Mouse (Mus musculus) midbrain, postnatal 0 days (tissue): ENCODE data around the gene Sgms2. TPM values are rescaled to one million over a fixed set of nuclear protein-coding genes. Genes with fewer than 3 reads are reported as not detected.

Experiments used
- ATAC-seq: fragments of 200-750 bp; cut with Nextera tagmentation; 2 replicates; pipeline ENCODE4 v1.8.0; 2017; ENCODE audit warnings: moderate number of reproducible peaks, mild to moderate bottlenecking, moderate TSS enrichment, moderate library complexity; ENCODE audit not compliant: low FRiP score
- DNase-seq: peaks from one replicate; pipeline ENCODE4 v3.0.0-alpha.2; 2015; ENCODE audit warnings: low spot score
- H3K27ac ChIP-seq: fragments of 300-500 bp; sonication (generic); 2 replicates; pipeline ENCODE4 v1.5.1; 2014; ENCODE audit warnings: low read depth, mild to moderate bottlenecking, low read length, mixed read lengths
- H3K27me3 ChIP-seq: fragments of 300-500 bp; sonication (generic); 2 replicates; pipeline ENCODE4 v1.6.1; 2014; ENCODE audit warnings: low read length, control low read depth, mixed read lengths; ENCODE audit not compliant: insufficient read depth
- H3K36me3 ChIP-seq: fragments of 300-500 bp; sonication (generic); 2 replicates; pipeline ENCODE4 v1.6.1; 2014; ENCODE audit warnings: low read length, control low read depth, mixed read lengths; ENCODE audit not compliant: insufficient read depth
- H3K4me1 ChIP-seq: fragments of 300-500 bp; sonication (generic); 2 replicates; pipeline ENCODE4 v1.6.1; 2014; ENCODE audit warnings: mild to moderate bottlenecking, control low read depth, antibody characterized with exemption, low read length, mixed read lengths; ENCODE audit not compliant: insufficient read depth
- H3K4me2 ChIP-seq: fragments of 300-500 bp; sonication (generic); 2 replicates; pipeline ENCODE4 v1.6.1; 2014; ENCODE audit warnings: low read depth, mild to moderate bottlenecking, low read length, mixed read lengths; ENCODE audit not compliant: poor library complexity, severe bottlenecking
- H3K4me3 ChIP-seq: fragments of 300-500 bp; sonication (generic); 2 replicates; pipeline ENCODE4 v1.5.1; 2014; ENCODE audit warnings: low read depth, mild to moderate bottlenecking, low read length, moderate library complexity
- H3K9ac ChIP-seq: fragments of 300-500 bp; sonication (generic); replicated peaks from 2 replicates; pipeline ENCODE4 v1.6.1; 2014; ENCODE audit warnings: mild to moderate bottlenecking, low read length, moderate library complexity, mixed read lengths; ENCODE audit not compliant: poor library complexity, severe bottlenecking
- H3K9me3 ChIP-seq: fragments of 300-500 bp; sonication (generic); 2 replicates; pipeline ENCODE4 v1.6.1; 2016; ENCODE audit warnings: low read length, control low read depth
- CTCF ChIP-seq: IDR thresholded peaks from 2 replicates; pipeline ENCODE4 v1.5.1; 2016; ENCODE audit warnings: antibody characterized with exemption, mild to moderate bottlenecking
- WGBS: fragments of 180-500 bp; shearing (Covaris S2); extraction: QIAGEN DNeasy Blood & Tissue Kit; methylation state at CpG from one replicate; pipeline ENCODE4 v1.1.7; 2014; 5-methylcytosine and 5-hydroxymethylcytosine counted together
- polyA plus RNA-seq: library from polyadenylated mRNA; unstranded; fragments of >200 nt; fragmentation: Nextera tagmentation; extraction: Ambion mirVana; gene quantifications from 2 replicates; pipeline ENCODE4 v1.2.1, GENCODE M21; 2015
- total RNA-seq: library from RNA; depleted of rRNA; stranded (reverse); fragments of >200 nt; gene quantifications from 2 replicates; pipeline ENCODE4 v1.2.3, GENCODE M21; 2014

The Sgms2 gene
- total and polyA plus RNA-seq, 2 experiments from 2014 or later = 1.9 to 10.6 TPM

- WGBS = 84% methylated on average over 9 of the region's 9 CpGs
- H3K36me3 ChIP-seq = peaks cover 17% of the 10 kb centered on the region
- H3K27ac ChIP-seq = no peak overlapping the region
- H3K9me3 ChIP-seq = no peaks in the 10 kb centered on the region
- H3K4me2 ChIP-seq = no peak overlapping the region
- DNase-seq (no peak), ATAC-seq (no peak)
- no peaks in the 10 kb centered on the region for H3K27me3 ChIP-seq
- H3K4me3 ChIP-seq = no peak overlapping the region
- H3K4me1 ChIP-seq = peaks cover 5% of the 10 kb centered on the region
- no peak for TF ChIP-seq CTCF
- no peak overlapping the region for H3K9ac ChIP-seq
Observed at GRCm38 (mm10) chr3:131299078-131299477, 192.1 kb downstream of the Sgms2 start.

GRCm38 (mm10) chr3:131296893-131297292 is 194.3 kb downstream of the Sgms2 start:
- no peak overlapping the region for H3K27ac ChIP-seq
- ATAC-seq (no peak), DNase-seq (no peak)
- no peak overlapping the region for H3K9ac ChIP-seq
- no peak overlapping the region for H3K4me2 ChIP-seq
- no peak for TF ChIP-seq CTCF
- no peaks in the 10 kb centered on the region for H3K27me3 ChIP-seq
- 87% methylated on average over 7 of the region's 7 CpGs for WGBS
- peaks cover 17% of the 10 kb centered on the region for H3K36me3 ChIP-seq
- no peaks in the 10 kb centered on the region for H3K9me3 ChIP-seq
- peaks cover 4% of the 10 kb centered on the region for H3K4me1 ChIP-seq
- H3K4me3 ChIP-seq = no peak overlapping the region

GRCm38 (mm10) chr3:131295513-131296200 is 195.6 kb downstream of the Sgms2 start:
- TF ChIP-seq CTCF = no peak
- no peak for DNase-seq
- Histone ChIP-seq H3K9ac (no peak overlapping the region), H3K27me3 (no peaks in the 10 kb centered on the region), H3K4me2 (no peak overlapping the region), H3K36me3 (peaks cover 24% of the 10 kb centered on the region), H3K9me3 (no peaks in the 10 kb centered on the region), H3K4me3 (no peak overlapping the region), H3K27ac (no peak overlapping the region), H3K4me1 (no peaks in the 10 kb centered on the region)
- no peak for ATAC-seq
- WGBS = 91% methylated on average over 12 of the region's 12 CpGs

- TF ChIP-seq CTCF = 0 out of 2 replicates have a peak, but pooled peaks have one; percentile 20
- H3K36me3 ChIP-seq = peaks cover 25% of the 10 kb centered on the region
- H3K9ac ChIP-seq = no peak overlapping the region
- H3K9me3 ChIP-seq = no peaks in the 10 kb centered on the region
- H3K4me1 ChIP-seq = no peaks in the 10 kb centered on the region
- no peak overlapping the region for H3K27ac ChIP-seq
- no peak overlapping the region for H3K4me3 ChIP-seq
- no peak for ATAC-seq
- H3K27me3 ChIP-seq = no peaks in the 10 kb centered on the region
- WGBS = 65% methylated on average over 3 of the region's 3 CpGs
- no peak overlapping the region for H3K4me2 ChIP-seq
- DNase-seq = no peak
Observed at GRCm38 (mm10) chr3:131294503-131294902, 196.7 kb downstream of the Sgms2 start.

- no peak for TF ChIP-seq CTCF
- WGBS = 68% methylated on average over 3 of the region's 3 CpGs
Observed at GRCm38 (mm10) chr3:131292959-131293358, 198.3 kb downstream of the Sgms2 start.

GRCm38 (mm10) chr3:131292349-131292748 is 198.9 kb downstream of the Sgms2 start:
- no peak for DNase-seq
- H3K4me2 ChIP-seq = no peak overlapping the region
- H3K9me3 ChIP-seq = no peaks in the 10 kb centered on the region
- no peaks in the 10 kb centered on the region for H3K27me3 ChIP-seq
- TF ChIP-seq CTCF = no peak
- no peak overlapping the region for H3K9ac ChIP-seq
- no peaks in the 10 kb centered on the region for H3K4me1 ChIP-seq
- WGBS = 96% methylated on average over 2 of the region's 2 CpGs
- H3K36me3 ChIP-seq = peaks cover 22% of the 10 kb centered on the region
- H3K4me3 ChIP-seq = no peak overlapping the region
- ATAC-seq = no peak
- no peak overlapping the region for H3K27ac ChIP-seq

More at GRCm38 (mm10) chr3:131292959-131293358, 198.3 kb downstream of the Sgms2 start:
- H3K9ac ChIP-seq = no peak overlapping the region
- H3K9me3 ChIP-seq = no peaks in the 10 kb centered on the region
- H3K27me3 ChIP-seq = no peaks in the 10 kb centered on the region
- no peak for DNase-seq
- no peak overlapping the region for H3K27ac ChIP-seq
- H3K4me1 ChIP-seq = no peaks in the 10 kb centered on the region
- H3K4me3 ChIP-seq = no peak overlapping the region
- no peak for ATAC-seq
- H3K36me3 ChIP-seq = peaks cover 25% of the 10 kb centered on the region
- H3K4me2 ChIP-seq = no peak overlapping the region
